Mouse (Mus musculus): ENCODE results near the gene Ptov1. TPM values are rescaled to one million over a fixed set of nuclear protein-coding genes. Genes with fewer than 3 reads are reported as not detected.

The Ptov1 gene
- polyA plus RNA-seq, 1 experiment from 2014 or later = 630 TPM

- Histone ChIP-seq H3K4me2 (replicated peaks) (no peak overlapping the region), H3K4me1 (peaks cover 30% of the 10 kb centered on the region), H3K27me3 (replicated peaks) (peaks cover 7% of the 10 kb centered on the region; the same call in 1 of the 2 replicates), H3K4me3 (no peak overlapping the region), H3K36me3 (peaks cover 52% of the 10 kb centered on the region), H3K9ac (no peak overlapping the region), H3K27ac (no peak overlapping the region), H3K9me3 (no peaks in the 10 kb centered on the region)
- no peak for ATAC-seq (ENCODE audit: low FRiP score, low read depth)
- WGBS = 93% methylated on average over 7 of the region's 7 CpGs
These were observed 22.8 kb downstream of the Ptov1 start for GRCm38 (mm10) chr7:44846804-44847203.

GRCm38 (mm10) chr7:44845006-44845405 lies 24.6 kb downstream of the Ptov1 start:
- H3K4me1 ChIP-seq = peaks cover 19% of the 10 kb centered on the region
- peaks cover 24% of the 10 kb centered on the region for H3K27me3 ChIP-seq (replicated peaks)
- no peak overlapping the region for H3K4me3 ChIP-seq
- no peak overlapping the region for H3K27ac ChIP-seq
- peaks cover 66% of the 10 kb centered on the region for H3K36me3 ChIP-seq
- ATAC-seq (ENCODE audit: low FRiP score, low read depth) = no peak
- 93% methylated on average over 10 of the region's 10 CpGs for WGBS
- no peak overlapping the region for H3K4me2 ChIP-seq (replicated peaks)
- H3K9ac ChIP-seq = no peak overlapping the region
- H3K9me3 ChIP-seq = no peaks in the 10 kb centered on the region

GRCm38 (mm10) chr7:44841825-44842463 lies 27.6 kb downstream of the Ptov1 start:
- H3K4me1 ChIP-seq = peaks cover 14% of the 10 kb centered on the region
- no peak for ATAC-seq (ENCODE audit: low FRiP score, low read depth)
- no peak overlapping the region for H3K9ac ChIP-seq
- H3K36me3 ChIP-seq = peaks cover 66% of the 10 kb centered on the region
- H3K27ac ChIP-seq = no peak overlapping the region
- peaks cover 45% of the 10 kb centered on the region for H3K27me3 ChIP-seq (replicated peaks)
- no peak overlapping the region for H3K4me2 ChIP-seq (replicated peaks)
- H3K4me3 ChIP-seq = no peak overlapping the region
- 92% methylated on average over 8 of the region's 8 CpGs for WGBS
- no peaks in the 10 kb centered on the region for H3K9me3 ChIP-seq

GRCm38 (mm10) chr7:44840426-44840825 lies 29.2 kb downstream of the Ptov1 start:
- Histone ChIP-seq H3K27me3 (replicated peaks) (peaks cover 45% of the 10 kb centered on the region), H3K4me3 (peak overlapping the region; percentile 23; the same call in 1 of the 2 replicates), H3K9ac (no peak overlapping the region), H3K27ac (no peak overlapping the region), H3K36me3 (peaks cover 51% of the 10 kb centered on the region), H3K4me1 (peaks cover 14% of the 10 kb centered on the region), H3K9me3 (no peaks in the 10 kb centered on the region), H3K4me2 (replicated peaks) (peak overlapping the region; percentile 60; the same call in 1 of the 2 replicates)
- 51% methylated on average over 14 of the region's 14 CpGs for WGBS
- no peak for ATAC-seq (ENCODE audit: low FRiP score, low read depth)

GRCm38 (mm10) chr7:44839491-44840191 lies 29.9 kb downstream of the Ptov1 start:
- H3K36me3 ChIP-seq = peaks cover 43% of the 10 kb centered on the region
- H3K4me1 ChIP-seq = peaks cover 14% of the 10 kb centered on the region
- H3K9ac ChIP-seq = peak overlapping the region; percentile 40; the same call in 1 of the 2 replicates
- peaks cover 45% of the 10 kb centered on the region for H3K27me3 ChIP-seq (replicated peaks)
- peak overlapping the region; percentile 23 for H3K4me3 ChIP-seq
- H3K9me3 ChIP-seq = no peaks in the 10 kb centered on the region
- ATAC-seq (ENCODE audit: low FRiP score, low read depth) = peak; percentile 62
- no peak overlapping the region for H3K27ac ChIP-seq
- WGBS = 2% methylated on average over 58 of the region's 58 CpGs
- H3K4me2 ChIP-seq (replicated peaks) = peak overlapping the region; percentile 60

GRCm38 (mm10) chr7:44839171-44839490 lies 30.5 kb downstream of the Ptov1 start:
- H3K27ac ChIP-seq = no peak overlapping the region
- H3K4me2 ChIP-seq (replicated peaks) = peak overlapping the region; percentile 60
- H3K36me3 ChIP-seq = peaks cover 38% of the 10 kb centered on the region
- WGBS = 29% methylated on average over 11 of the region's 11 CpGs
- H3K4me3 ChIP-seq = peak overlapping the region; percentile 23
- no peaks in the 10 kb centered on the region for H3K9me3 ChIP-seq
- peak; percentile 27 for ATAC-seq (ENCODE audit: low FRiP score, low read depth)
- H3K9ac ChIP-seq = peak overlapping the region; percentile 40; the same call in 1 of the 2 replicates
- peaks cover 45% of the 10 kb centered on the region for H3K27me3 ChIP-seq (replicated peaks)
- H3K4me1 ChIP-seq = peaks cover 14% of the 10 kb centered on the region

GRCm38 (mm10) chr7:44838073-44838472 lies 31.5 kb downstream of the Ptov1 start:
- H3K36me3 ChIP-seq = peaks cover 27% of the 10 kb centered on the region
- no peak for ATAC-seq (ENCODE audit: low FRiP score, low read depth)
- peaks cover 14% of the 10 kb centered on the region for H3K4me1 ChIP-seq
- no peaks in the 10 kb centered on the region for H3K9me3 ChIP-seq
- no peak overlapping the region for H3K9ac ChIP-seq
- peaks cover 45% of the 10 kb centered on the region for H3K27me3 ChIP-seq (replicated peaks)
- no peak overlapping the region for H3K4me3 ChIP-seq
- 89% methylated on average over 6 of the region's 6 CpGs for WGBS
- no peak overlapping the region for H3K27ac ChIP-seq
- no peak overlapping the region for H3K4me2 ChIP-seq (replicated peaks)

GRCm38 (mm10) chr7:44836423-44837053 lies 33.0 kb downstream of the Ptov1 start:
- no peak overlapping the region for H3K4me3 ChIP-seq
- H3K4me2 ChIP-seq (replicated peaks) = no peak overlapping the region
- WGBS = 85% methylated on average over 9 of the region's 9 CpGs
- peaks cover 19% of the 10 kb centered on the region for H3K36me3 ChIP-seq
- no peaks in the 10 kb centered on the region for H3K9me3 ChIP-seq
- no peak for ATAC-seq (ENCODE audit: low FRiP score, low read depth)
- peaks cover 35% of the 10 kb centered on the region for H3K27me3 ChIP-seq (replicated peaks)
- no peak overlapping the region for H3K27ac ChIP-seq
- H3K9ac ChIP-seq = no peak overlapping the region
- H3K4me1 ChIP-seq = peaks cover 14% of the 10 kb centered on the region

- no peak overlapping the region for H3K4me2 ChIP-seq (replicated peaks)
- no peak overlapping the region for H3K9ac ChIP-seq
- H3K36me3 ChIP-seq = peaks cover 20% of the 10 kb centered on the region
- peaks cover 14% of the 10 kb centered on the region for H3K4me1 ChIP-seq
- peaks cover 31% of the 10 kb centered on the region for H3K27me3 ChIP-seq (replicated peaks)
- 44% methylated on average over 3 of the region's 3 CpGs for WGBS
- no peak overlapping the region for H3K4me3 ChIP-seq
- H3K9me3 ChIP-seq = no peaks in the 10 kb centered on the region
- no peak overlapping the region for H3K27ac ChIP-seq
- no peak for ATAC-seq (ENCODE audit: low FRiP score, low read depth)
These were observed 33.6 kb downstream of the Ptov1 start for GRCm38 (mm10) chr7:44836016-44836404.

- Histone ChIP-seq H3K4me2 (replicated peaks) (no peak overlapping the region), H3K36me3 (peaks cover 20% of the 10 kb centered on the region), H3K9ac (no peak overlapping the region), H3K9me3 (no peaks in the 10 kb centered on the region), H3K27me3 (replicated peaks) (peaks cover 25% of the 10 kb centered on the region), H3K4me3 (no peak overlapping the region), H3K4me1 (peaks cover 14% of the 10 kb centered on the region), H3K27ac (no peak overlapping the region)
- ATAC-seq (ENCODE audit: low FRiP score, low read depth) = no peak
- 96% methylated on average over 1 of the region's 1 CpGs for WGBS
These were observed 34.1 kb downstream of the Ptov1 start for GRCm38 (mm10) chr7:44835373-44836015.

GRCm38 (mm10) chr7:44832763-44833162 lies 36.8 kb downstream of the Ptov1 start:
- H3K9ac ChIP-seq = no peak overlapping the region
- no peaks in the 10 kb centered on the region for H3K4me1 ChIP-seq
- no peak overlapping the region for H3K4me2 ChIP-seq (replicated peaks)
- H3K36me3 ChIP-seq = peaks cover 43% of the 10 kb centered on the region
- no peaks in the 10 kb centered on the region for H3K27me3 ChIP-seq (replicated peaks)
- 86% methylated on average over 4 of the region's 4 CpGs for WGBS
- no peak overlapping the region for H3K4me3 ChIP-seq
- H3K27ac ChIP-seq = no peak overlapping the region
- H3K9me3 ChIP-seq = no peaks in the 10 kb centered on the region
- ATAC-seq (ENCODE audit: low FRiP score, low read depth) = no peak

- no peak overlapping the region for H3K9ac ChIP-seq
- H3K4me2 ChIP-seq (replicated peaks) = no peak overlapping the region
- 92% methylated on average over 5 of the region's 5 CpGs for WGBS
- H3K4me1 ChIP-seq = peaks cover 10% of the 10 kb centered on the region
- no peak overlapping the region for H3K4me3 ChIP-seq
- ATAC-seq (ENCODE audit: low FRiP score, low read depth) = no peak
- no peaks in the 10 kb centered on the region for H3K27me3 ChIP-seq (replicated peaks)
- H3K36me3 ChIP-seq = peaks cover 43% of the 10 kb centered on the region
- no peaks in the 10 kb centered on the region for H3K9me3 ChIP-seq
- H3K27ac ChIP-seq = no peak overlapping the region
These were observed 40.9 kb downstream of the Ptov1 start for GRCm38 (mm10) chr7:44828706-44829105.
